Mouse (Mus musculus) embryonic facial prominence, embryonic 11.5 days (tissue): Measurements from ENCODE around the gene Prlr. TPM values are rescaled to one million over a fixed set of nuclear protein-coding genes. Genes with fewer than 3 reads are reported as not detected.

Experiments
- ATAC-seq: fragments of 200-750 bp; cut with Nextera tagmentation; replicated peaks from 2 replicates; pipeline ENCODE4 v1.8.0; 2017; ENCODE audit warnings: low read depth; ENCODE audit not compliant: insufficient number of reproducible peaks, low FRiP score, low TSS enrichment
- DNase-seq: peaks from one replicate; pipeline ENCODE4 v3.0.0-alpha.2; 2015; ENCODE audit warnings: low spot score
- H3K27ac ChIP-seq: fragments of 300-500 bp; sonication (generic); replicated peaks from 2 replicates; pipeline ENCODE4 v1.5.1; 2014; ENCODE audit warnings: mild to moderate bottlenecking, low read depth, low read length, control low read depth
- H3K27me3 ChIP-seq: fragments of 300-500 bp; sonication (generic); 2 replicates; pipeline ENCODE4 v1.6.1; 2014; ENCODE audit warnings: mild to moderate bottlenecking, low read length, moderate library complexity, mixed read lengths; ENCODE audit not compliant: control insufficient read depth, insufficient read depth
- H3K36me3 ChIP-seq: fragments of 300-500 bp; sonication (generic); replicated peaks from 2 replicates; pipeline ENCODE4 v1.6.1; 2014; ENCODE audit warnings: low read depth, mild to moderate bottlenecking, low read length, moderate library complexity, mixed read lengths; ENCODE audit not compliant: control insufficient read depth, insufficient read depth
- H3K4me1 ChIP-seq: fragments of 300-500 bp; sonication (generic); 2 replicates; pipeline ENCODE4 v1.6.1; 2014; ENCODE audit warnings: low read length, mixed read lengths; ENCODE audit not compliant: control insufficient read depth, insufficient read depth
- H3K4me2 ChIP-seq: fragments of 300-500 bp; sonication (generic); 2 replicates; pipeline ENCODE4 v1.6.1; 2014; ENCODE audit warnings: low read depth, mild to moderate bottlenecking, control low read depth, low read length, moderate library complexity
- H3K4me3 ChIP-seq: fragments of 300-500 bp; sonication (generic); 2 replicates; pipeline ENCODE4 v1.5.1; 2014; ENCODE audit warnings: low read depth, low read length, control low read depth
- H3K9ac ChIP-seq: fragments of 300-500 bp; sonication (generic); replicated peaks from 2 replicates; pipeline ENCODE4 v1.6.1; 2014; ENCODE audit warnings: mild to moderate bottlenecking, control low read depth, low read length
- H3K9me3 ChIP-seq: fragments of 300-500 bp; sonication (generic); replicated peaks from 2 replicates; pipeline ENCODE4 v1.6.1; 2016; ENCODE audit warnings: mild to moderate bottlenecking, low read length, inconsistent platforms, mixed read lengths; ENCODE audit not compliant: control insufficient read depth
- WGBS: fragments of 180-500 bp; shearing (Covaris S2); extraction: QIAGEN DNeasy Blood & Tissue Kit; methylation state at CpG from one replicate; pipeline ENCODE4 v1.1.7; 2014; 5-methylcytosine and 5-hydroxymethylcytosine counted together
- polyA plus RNA-seq: library from polyadenylated mRNA; unstranded; fragments of >200 nt; fragmentation: Nextera tagmentation; extraction: Ambion mirVana; gene quantifications from 2 replicates; pipeline ENCODE4 v1.2.1, GENCODE M21; 2014

The Prlr gene
- 0.28 and 0.93 TPM in 2 replicates for polyA plus RNA-seq

- peak within 1 kb of the TSS; percentile 61 for H3K4me2 ChIP-seq
- peak; percentile 33 for DNase-seq
- H3K4me3 ChIP-seq: peak within 1 kb of the TSS; percentile 32
- ATAC-seq: no peak
- WGBS: 4% methylated on average over 9 of the region's 9 CpGs
- H3K4me1 ChIP-seq: no peaks in the 10 kb centered on the region
- no peak within 1 kb of the TSS for H3K27ac ChIP-seq
- peaks cover 5% of the 10 kb centered on the region; the same call in 1 of the 2 replicates for H3K27me3 ChIP-seq
- peak within 1 kb of the TSS; percentile 40 for H3K9ac ChIP-seq
- no peaks in the 10 kb centered on the region for H3K36me3 ChIP-seq
- H3K9me3 ChIP-seq: no peaks in the 10 kb centered on the region
These were observed at the start of gene Prlr for GRCm38 (mm10) chr15:10177083-10177482. TSS of gene Prlr (plus strand) at chr15:10177238.

- H3K27me3 ChIP-seq: no peaks in the 10 kb centered on the region
- no peak overlapping the region for H3K27ac ChIP-seq
- 95% methylated on average over 2 of the region's 2 CpGs for WGBS
- H3K36me3 ChIP-seq: no peaks in the 10 kb centered on the region
- no peak overlapping the region for H3K4me2 ChIP-seq
- no peak overlapping the region for H3K9ac ChIP-seq
- DNase-seq (no peak), ATAC-seq (no peak)
- no peaks in the 10 kb centered on the region for H3K9me3 ChIP-seq
- no peaks in the 10 kb centered on the region for H3K4me1 ChIP-seq
- no peak overlapping the region for H3K4me3 ChIP-seq
These were observed 43.3 kb upstream of the Prlr start for GRCm38 (mm10) chr15:10133781-10134180.

GRCm38 (mm10) chr15:10134889-10135288 is 42.1 kb upstream of the Prlr start:
- DNase-seq: no peak
- no peak overlapping the region for H3K9ac ChIP-seq

GRCm38 (mm10) chr15:10144520-10144919 is 32.5 kb upstream of the Prlr start:
- Histone ChIP-seq H3K27ac (no peak overlapping the region), H3K4me1 (no peaks in the 10 kb centered on the region), H3K9me3 (no peaks in the 10 kb centered on the region), H3K27me3 (no peaks in the 10 kb centered on the region), H3K9ac (no peak overlapping the region), H3K36me3 (no peaks in the 10 kb centered on the region), H3K4me2 (no peak overlapping the region), H3K4me3 (no peak overlapping the region)
- DNase-seq: no peak
- WGBS: 92% methylated on average over 5 of the region's 5 CpGs
- ATAC-seq: no peak

More at GRCm38 (mm10) chr15:10134889-10135288, 42.1 kb upstream of the Prlr start:
- no peaks in the 10 kb centered on the region for H3K9me3 ChIP-seq
- H3K4me3 ChIP-seq: no peak overlapping the region
- no peaks in the 10 kb centered on the region for H3K36me3 ChIP-seq
- no peak overlapping the region for H3K4me2 ChIP-seq
- no peak overlapping the region for H3K27ac ChIP-seq
- no peaks in the 10 kb centered on the region for H3K27me3 ChIP-seq
- 81% methylated on average over 4 of the region's 4 CpGs for WGBS
- no peaks in the 10 kb centered on the region for H3K4me1 ChIP-seq
- ATAC-seq: no peak

GRCm38 (mm10) chr15:10148196-10148595 is 28.8 kb upstream of the Prlr start:
- 87% methylated on average over 4 of the region's 4 CpGs for WGBS
- no peak for ATAC-seq
- DNase-seq: no peak

GRCm38 (mm10) chr15:10160663-10161062 is 16.4 kb upstream of the Prlr start:
- no peaks in the 10 kb centered on the region; the same call in 1 of the 2 replicates for H3K9me3 ChIP-seq
- H3K36me3 ChIP-seq: no peaks in the 10 kb centered on the region
- no peaks in the 10 kb centered on the region for H3K27me3 ChIP-seq
- no peak overlapping the region for H3K4me3 ChIP-seq
- no peak overlapping the region for H3K27ac ChIP-seq
- no peak overlapping the region for H3K4me2 ChIP-seq
- DNase-seq (no peak), ATAC-seq (no peak)
- H3K9ac ChIP-seq: no peak overlapping the region
- H3K4me1 ChIP-seq: no peaks in the 10 kb centered on the region
- WGBS: 85% methylated on average over 2 of the region's 2 CpGs

More at GRCm38 (mm10) chr15:10148196-10148595, 28.8 kb upstream of the Prlr start:
- Histone ChIP-seq H3K4me1 (no peaks in the 10 kb centered on the region), H3K9ac (no peak overlapping the region), H3K27ac (no peak overlapping the region), H3K9me3 (no peaks in the 10 kb centered on the region), H3K4me3 (no peak overlapping the region), H3K36me3 (no peaks in the 10 kb centered on the region), H3K4me2 (no peak overlapping the region), H3K27me3 (no peaks in the 10 kb centered on the region)

GRCm38 (mm10) chr15:10175078-10175477 is 2.0 kb upstream of the Prlr start:
- DNase-seq (no peak), ATAC-seq (no peak)
- H3K4me1 ChIP-seq: no peaks in the 10 kb centered on the region
- no peak overlapping the region for H3K9ac ChIP-seq
- H3K27ac ChIP-seq: no peak overlapping the region
- H3K27me3 ChIP-seq: peaks cover 5% of the 10 kb centered on the region; the same call in 1 of the 2 replicates
- H3K9me3 ChIP-seq: no peaks in the 10 kb centered on the region
- H3K4me2 ChIP-seq: no peak overlapping the region
- H3K36me3 ChIP-seq: no peaks in the 10 kb centered on the region
- WGBS: 86% methylated on average over 6 of the region's 6 CpGs
- H3K4me3 ChIP-seq: no peak overlapping the region

GRCm38 (mm10) chr15:10175656-10176055 is 1.4 kb upstream of the Prlr start:
- H3K9me3 ChIP-seq: no peaks in the 10 kb centered on the region
- peaks cover 5% of the 10 kb centered on the region; the same call in 1 of the 2 replicates for H3K27me3 ChIP-seq
- no peaks in the 10 kb centered on the region for H3K36me3 ChIP-seq
- no peaks in the 10 kb centered on the region for H3K4me1 ChIP-seq
- no peak overlapping the region for H3K4me3 ChIP-seq
- 79% methylated on average over 7 of the region's 7 CpGs for WGBS
- H3K4me2 ChIP-seq: no peak overlapping the region
- H3K27ac ChIP-seq: no peak overlapping the region
- H3K9ac ChIP-seq: no peak overlapping the region
- DNase-seq (no peak), ATAC-seq (no peak)
